Mouse (Mus musculus) CD4-positive, CD25-positive, alpha-beta regulatory T cell, adult 4 months (primary cell): ENCODE data around the gene Mrps16. TPM values are rescaled to one million over a fixed set of nuclear protein-coding genes. Genes with fewer than 3 reads are reported as not detected.

Source experiments
- ATAC-seq: one replicate; pipeline ENCODE4 v1.8.0; 2017
- polyA plus RNA-seq, 2 experiments: library from polyadenylated mRNA; unstranded; fragments of 100-300 nt; shearing (Covaris generic); gene quantifications; one replicate each; pipeline ENCODE4 v1.2.1; 2017

Mrps16 gene
- polyA plus RNA-seq: 100 to 1,000 TPM in 1 of 2 experiments, 10 to 100 TPM in 1; 99.8 to 106 TPM

- peak; percentile 93 for ATAC-seq
Measured at GRCm38 (mm10) chr14:20393205-20393913, at the start of gene Mrps16. Mrps16 (minus strand) TSS chr14:20393634.

GRCm38 (mm10) chr14:20442252-20442651 lies 48.8 kb upstream of the Mrps16 start:
- ATAC-seq: no peak

GRCm38 (mm10) chr14:20436976-20437375 lies 43.5 kb upstream of the Mrps16 start:
- ATAC-seq: no peak

GRCm38 (mm10) chr14:20432420-20432819 lies 39.0 kb upstream of the Mrps16 start:
- ATAC-seq: no peak

GRCm38 (mm10) chr14:20431726-20432125 lies 38.3 kb upstream of the Mrps16 start:
- no peak for ATAC-seq

- ATAC-seq: no peak
Measured at GRCm38 (mm10) chr14:20429833-20430232, 36.4 kb upstream of the Mrps16 start.

GRCm38 (mm10) chr14:20428593-20428992 lies 35.2 kb upstream of the Mrps16 start:
- ATAC-seq: no peak

- no peak for ATAC-seq
Measured at GRCm38 (mm10) chr14:20423046-20423445, 29.6 kb upstream of the Mrps16 start.

GRCm38 (mm10) chr14:20422257-20422656 lies 28.8 kb upstream of the Mrps16 start:
- ATAC-seq: no peak

- ATAC-seq: peak; percentile 45
Measured at GRCm38 (mm10) chr14:20400071-20400470, 6.6 kb upstream of the Mrps16 start.

- ATAC-seq: no peak
Measured at GRCm38 (mm10) chr14:20398864-20399263, 5.4 kb upstream of the Mrps16 start.

GRCm38 (mm10) chr14:20397220-20397619 lies 3.8 kb upstream of the Mrps16 start:
- no peak for ATAC-seq

- ATAC-seq: no peak
Measured at GRCm38 (mm10) chr14:20392326-20392725, 1.1 kb downstream of the Mrps16 start.

- ATAC-seq: no peak
Measured at GRCm38 (mm10) chr14:20389446-20390079, 3.9 kb downstream of the Mrps16 start.

- peak; percentile 71 for ATAC-seq
Measured at GRCm38 (mm10) chr14:20388441-20389129, 4.8 kb downstream of the Mrps16 start, which contains the start of gene Dnajc9. Dnajc9 (minus strand) TSS chr14:20388910.

GRCm38 (mm10) chr14:20379753-20380430 lies 13.5 kb downstream of the Mrps16 start:
- ATAC-seq: peak; percentile 28

GRCm38 (mm10) chr14:20379087-20379640 lies 14.3 kb downstream of the Mrps16 start:
- no peak for ATAC-seq

GRCm38 (mm10) chr14:20378313-20379061 lies 14.9 kb downstream of the Mrps16 start:
- peak; percentile 88 for ATAC-seq

- ATAC-seq: no peak
Measured at GRCm38 (mm10) chr14:20377112-20377521, 16.3 kb downstream of the Mrps16 start.

- ATAC-seq: no peak
Measured at GRCm38 (mm10) chr14:20371854-20372253, 21.6 kb downstream of the Mrps16 start.

- ATAC-seq: no peak
Measured at GRCm38 (mm10) chr14:20370798-20371197, 22.6 kb downstream of the Mrps16 start.

GRCm38 (mm10) chr14:20368271-20368670 lies 25.2 kb downstream of the Mrps16 start:
- ATAC-seq: no peak
